Mouse (Mus musculus): Measurements from ENCODE around the gene Nmb.

The Nmb gene

DNA sequence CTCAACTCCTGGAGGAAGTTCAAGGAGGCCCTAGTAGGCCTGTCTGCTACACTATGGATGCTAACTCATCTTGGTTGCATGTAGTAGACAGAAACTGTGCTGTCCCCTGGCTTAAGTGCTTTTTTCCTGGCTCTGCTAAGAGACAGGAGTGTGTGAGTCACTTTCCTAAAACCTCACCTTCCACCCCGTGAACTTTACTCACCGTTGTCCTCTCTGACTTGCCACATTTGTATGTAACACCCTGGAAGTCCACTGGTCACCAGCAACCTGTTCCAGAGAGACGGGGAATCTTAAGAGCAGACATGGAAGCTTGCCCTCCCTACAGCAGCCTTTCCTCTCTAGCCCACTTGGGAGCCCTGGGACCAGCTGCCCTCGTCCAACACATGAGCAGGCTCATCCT is 7.2 kb downstream of the Nmb start:
- DNase-seq, result no peak

DNA sequence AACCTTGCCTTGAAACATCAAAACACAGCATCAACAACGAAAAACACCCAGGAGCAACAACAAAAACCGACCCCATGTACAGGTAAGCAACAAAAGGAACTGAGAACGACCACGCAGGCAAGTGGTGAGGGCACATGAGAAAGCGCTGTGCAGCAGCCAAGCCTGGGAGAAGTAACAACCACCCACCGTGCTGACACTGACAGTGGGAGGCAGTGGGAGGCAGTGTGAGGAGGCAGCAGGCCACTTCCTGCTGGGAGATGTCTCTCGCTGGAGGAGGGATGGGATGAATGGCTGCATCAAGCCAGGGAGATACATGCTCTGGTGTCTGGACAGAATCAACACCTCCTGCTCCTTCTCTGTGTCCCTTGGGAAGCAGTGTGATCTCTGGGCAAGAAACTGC is 7.7 kb downstream of the Nmb start:
- no peak for DNase-seq

DNA sequence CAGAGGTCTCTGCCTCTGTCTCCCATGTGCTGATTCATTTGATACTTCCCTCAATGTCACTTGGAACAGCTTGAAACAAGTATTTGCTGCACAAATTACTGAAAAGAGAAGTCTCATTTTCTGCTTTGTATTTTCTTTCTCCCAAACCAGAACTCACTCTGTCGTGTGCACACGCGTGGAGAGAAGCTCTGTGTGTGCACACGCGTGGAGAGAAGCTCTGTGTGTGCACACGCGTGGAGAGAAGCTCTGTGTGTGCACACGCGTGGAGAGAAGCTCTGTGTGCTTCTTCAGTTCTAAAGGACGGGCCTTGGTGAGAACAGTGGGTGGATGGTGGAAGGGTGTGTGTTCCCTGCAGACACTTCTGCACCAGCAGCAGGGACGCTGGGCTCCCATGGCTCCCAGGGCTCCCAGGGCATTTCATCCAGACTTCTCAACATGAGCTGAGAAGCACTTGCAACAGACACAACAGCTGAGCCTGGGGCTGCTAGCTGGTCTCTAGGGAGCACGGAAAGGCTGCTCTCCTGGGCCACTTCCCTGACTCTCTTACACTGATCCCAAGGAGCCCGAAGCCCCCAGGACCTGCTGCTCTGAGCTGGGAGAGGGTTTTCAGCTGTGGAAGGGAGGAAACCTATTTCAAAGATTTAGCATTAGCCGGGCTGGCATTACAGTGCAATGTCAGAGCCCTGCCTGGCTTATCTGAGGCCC is 9.9 kb downstream of the Nmb start:
- DNase-seq, result peak; percentile 91

GRCm38 (mm10) chr7:80894196-80894595 is 10.7 kb downstream of the Nmb start:
- DNase-seq, result no peak

DNA sequence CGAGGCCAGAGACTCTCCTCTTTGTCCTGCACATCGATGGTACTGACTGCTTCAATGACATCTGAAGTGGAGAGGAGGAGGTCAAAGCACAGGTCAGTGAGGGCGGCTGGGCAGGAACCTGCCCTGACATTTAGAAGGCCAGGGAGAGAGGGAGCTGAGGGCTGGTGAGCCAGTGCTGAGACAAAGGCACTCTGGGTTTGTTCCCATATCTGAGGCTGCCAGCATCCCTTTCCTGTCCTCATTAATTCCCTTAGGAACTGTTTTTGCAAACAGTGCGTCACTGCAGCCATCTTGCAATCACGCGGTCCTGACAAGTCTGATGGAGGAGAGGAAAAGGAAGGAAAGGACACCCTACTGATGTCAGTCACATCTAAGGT is 11.1 kb downstream of the Nmb start:
- peak; percentile 95 for DNase-seq

DNA sequence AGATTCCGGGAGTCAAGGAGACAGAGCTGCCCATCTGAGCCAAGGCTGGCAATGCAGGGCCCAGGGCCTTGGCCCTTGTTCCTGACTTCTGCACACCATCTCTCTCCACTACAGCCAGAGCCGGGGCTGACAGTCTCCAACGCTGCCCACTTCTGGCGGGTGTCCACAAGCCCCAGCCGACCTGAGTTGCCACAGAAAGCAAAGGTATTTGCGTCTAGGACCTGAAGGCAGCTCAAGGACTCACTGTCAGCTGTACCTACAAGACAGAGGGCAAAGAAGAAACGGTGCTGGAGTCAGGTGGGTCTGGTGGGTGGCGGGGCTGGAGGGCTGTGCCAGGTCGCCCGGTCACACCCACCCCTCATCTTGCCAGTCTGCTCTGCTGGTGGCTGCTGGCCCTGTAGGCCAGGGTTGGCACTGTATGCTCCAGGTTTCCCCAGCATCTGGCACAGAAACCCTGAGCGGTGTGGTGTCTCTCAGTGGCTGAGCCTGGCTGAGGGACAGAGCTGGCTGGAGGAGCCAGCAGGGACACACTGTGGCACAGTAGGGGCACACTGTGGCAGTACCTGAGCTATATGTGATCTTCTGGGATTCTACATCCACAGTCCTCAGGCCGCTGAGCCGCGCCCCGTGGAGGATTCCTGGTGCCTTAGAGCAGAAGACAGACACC is 11.7 kb downstream of the Nmb start:
- DNase-seq, result peak; percentile 88

DNA sequence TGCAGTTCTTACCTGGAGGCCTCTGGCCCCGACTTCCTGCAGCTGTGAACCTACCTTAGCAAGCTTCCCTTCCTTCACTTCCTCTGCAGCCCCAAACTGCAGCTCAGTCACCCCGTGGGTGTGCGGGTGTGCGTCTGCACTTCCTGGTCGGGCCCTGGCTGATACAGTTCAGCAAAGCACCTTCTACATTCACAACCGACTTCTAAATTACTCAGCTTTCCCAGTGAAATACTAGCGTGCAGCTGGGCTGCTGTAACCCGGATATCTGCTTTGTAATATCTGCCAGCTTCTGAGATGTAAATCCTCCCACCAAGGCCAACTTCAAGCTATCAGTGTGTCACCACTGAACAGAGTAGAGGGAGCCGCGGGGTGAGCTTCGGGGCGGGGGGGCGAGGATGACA is 15.0 kb downstream of the Nmb start:
- DNase-seq, result peak; percentile 92

- peak; percentile 96 for DNase-seq
These were observed 15.8 kb downstream of the Nmb start for GRCm38 (mm10) chr7:80889021-80889511.

DNA sequence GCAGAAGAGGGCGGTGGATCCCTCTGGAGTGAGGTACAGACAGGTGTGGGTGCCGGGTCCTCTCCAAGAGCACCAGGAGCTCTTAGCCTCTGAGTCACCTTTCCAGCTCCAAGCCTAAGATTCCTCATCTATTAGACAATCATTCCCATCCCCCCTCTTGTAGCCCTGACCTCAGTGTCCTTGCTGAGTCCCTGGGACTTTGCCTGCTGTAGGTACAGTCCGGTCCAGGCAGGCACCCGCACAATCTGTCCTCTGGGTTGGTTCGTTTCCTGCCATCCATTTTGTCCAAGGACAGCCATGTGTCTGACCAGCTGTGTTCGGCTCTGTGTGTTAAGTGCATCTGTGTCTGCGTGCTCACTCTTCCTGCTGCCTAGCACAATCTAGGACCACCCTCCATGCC is 16.3 kb downstream of the Nmb start:
- peak; percentile 90 for DNase-seq

GRCm38 (mm10) chr7:80885666-80886065 is 19.2 kb downstream of the Nmb start:
- no peak for DNase-seq

DNA sequence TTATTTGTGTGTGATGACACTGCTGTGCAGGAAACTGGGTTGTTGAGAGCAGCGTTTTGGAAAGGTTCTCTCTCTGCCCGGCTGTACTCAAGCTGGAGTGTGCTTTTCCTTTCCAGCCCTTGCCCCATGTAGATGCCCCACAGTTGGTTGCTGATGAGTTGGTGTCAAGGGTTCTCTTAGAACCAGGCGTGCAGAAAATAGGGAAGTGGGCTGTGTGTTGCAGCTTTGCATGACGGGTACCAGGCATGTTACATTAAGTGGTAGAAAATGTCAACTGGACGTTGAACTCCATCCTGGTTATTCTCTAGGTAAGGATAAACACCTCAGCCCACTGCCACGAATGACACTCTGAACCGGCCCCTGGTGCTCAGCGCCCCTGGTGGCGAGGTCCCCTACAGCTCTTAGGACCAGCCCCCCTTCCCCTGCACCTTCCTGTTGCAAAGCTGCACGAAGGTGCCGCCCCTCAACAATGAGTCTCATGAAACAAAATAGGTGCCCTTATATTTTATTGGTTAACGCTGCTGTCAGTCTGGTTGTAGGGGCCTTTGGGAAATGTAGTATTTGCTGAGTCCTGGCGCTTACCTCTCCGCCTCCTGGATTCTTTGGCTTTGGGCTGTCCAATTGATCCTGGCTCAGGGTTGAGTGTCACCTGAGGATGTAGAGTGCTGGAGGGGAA is 21.9 kb downstream of the Nmb start:
- peak; percentile 95 for DNase-seq

GRCm38 (mm10) chr7:80875727-80876126 is 29.1 kb downstream of the Nmb start:
- no peak for DNase-seq

DNA sequence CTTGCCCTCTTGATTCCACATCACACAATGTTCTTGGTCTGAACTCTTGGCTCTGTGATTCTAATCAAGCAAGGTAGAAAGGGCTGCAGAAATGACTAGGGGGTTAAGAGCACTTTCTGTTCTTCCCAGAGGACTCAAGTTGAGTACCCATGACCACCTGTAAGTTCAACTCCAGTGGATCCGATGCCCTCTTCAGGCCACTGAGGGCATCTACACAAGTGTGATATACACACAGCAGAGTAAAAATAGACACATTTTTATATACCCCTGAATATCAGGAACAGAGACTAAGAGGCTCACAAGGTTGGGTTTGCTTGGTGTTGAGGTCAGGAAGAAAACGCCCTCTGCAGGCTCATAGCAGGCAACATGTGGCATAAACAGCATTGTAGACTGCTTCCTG is 31.2 kb downstream of the Nmb start:
- DNase-seq, result no peak

GRCm38 (mm10) chr7:80873038-80873437 is 31.8 kb downstream of the Nmb start:
- DNase-seq, result no peak

GRCm38 (mm10) chr7:80868686-80869085 is 36.2 kb downstream of the Nmb start:
- no peak for DNase-seq

- DNase-seq, result no peak
These were observed 38.2 kb downstream of the Nmb start for GRCm38 (mm10) chr7:80866514-80867147.

DNA sequence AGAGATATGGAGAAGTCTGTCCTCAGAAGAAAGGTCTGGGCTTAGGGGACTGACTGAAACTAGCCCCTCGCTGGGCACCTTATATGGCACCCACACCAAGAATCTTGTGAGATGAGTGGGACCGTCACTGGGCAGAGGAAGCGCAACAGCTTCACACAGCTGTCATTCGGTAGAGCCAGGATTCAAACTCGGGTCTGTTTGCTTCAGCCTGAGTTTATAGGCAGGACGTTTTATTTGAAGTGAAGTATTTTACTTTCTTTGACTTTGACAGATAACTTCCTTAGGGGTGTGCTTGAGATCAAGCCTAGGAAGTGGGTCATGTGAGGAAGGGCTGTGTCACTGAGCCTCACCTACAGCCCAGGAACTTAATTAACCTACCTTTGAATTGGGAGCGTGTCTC is 39.4 kb downstream of the Nmb start:
- no peak for DNase-seq

DNA sequence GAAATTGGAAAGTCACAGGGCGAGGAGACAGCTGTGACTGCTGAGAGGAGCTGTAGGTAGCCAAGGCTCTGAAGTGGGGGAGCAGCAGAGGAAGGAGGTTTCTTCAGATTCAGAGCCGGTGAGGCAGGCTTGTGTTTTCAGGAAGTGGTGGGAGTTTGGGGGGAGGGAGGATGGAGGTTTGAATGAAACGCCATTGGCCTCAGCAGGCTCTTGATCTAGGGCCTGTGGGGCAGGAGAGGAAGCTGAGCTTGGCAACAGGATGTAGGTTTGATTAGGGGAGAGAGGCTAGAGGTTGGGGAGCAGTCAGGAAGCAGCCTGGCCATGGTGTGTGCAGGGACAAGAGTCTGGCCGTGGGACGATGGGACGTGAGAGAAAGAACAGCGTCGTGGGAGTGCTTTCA is 40.0 kb downstream of the Nmb start:
- DNase-seq, result peak; percentile 95

DNA sequence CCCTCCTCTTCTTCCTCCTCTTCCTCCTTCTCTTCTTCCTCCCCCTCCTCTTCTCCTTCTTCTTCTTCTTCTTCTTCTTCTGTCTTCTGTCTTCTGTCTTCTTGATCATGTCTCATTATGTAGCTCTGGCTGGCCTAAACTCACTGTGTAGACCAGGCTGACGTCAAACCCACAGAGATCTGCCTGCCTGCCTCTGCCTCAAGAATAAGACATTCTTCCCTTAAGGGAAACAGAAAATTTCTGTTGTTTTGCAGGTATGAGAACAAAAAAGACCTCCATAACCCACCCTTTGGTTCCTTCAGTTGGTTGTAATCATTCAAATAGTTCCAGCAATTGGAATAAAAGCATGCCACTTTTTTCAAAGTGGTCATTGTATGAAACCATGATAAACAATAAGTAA is 40.7 kb downstream of the Nmb start:
- DNase-seq, result no peak

- peak; percentile 86 for DNase-seq
These were observed 41.4 kb downstream of the Nmb start for GRCm38 (mm10) chr7:80863520-80863919.

DNA sequence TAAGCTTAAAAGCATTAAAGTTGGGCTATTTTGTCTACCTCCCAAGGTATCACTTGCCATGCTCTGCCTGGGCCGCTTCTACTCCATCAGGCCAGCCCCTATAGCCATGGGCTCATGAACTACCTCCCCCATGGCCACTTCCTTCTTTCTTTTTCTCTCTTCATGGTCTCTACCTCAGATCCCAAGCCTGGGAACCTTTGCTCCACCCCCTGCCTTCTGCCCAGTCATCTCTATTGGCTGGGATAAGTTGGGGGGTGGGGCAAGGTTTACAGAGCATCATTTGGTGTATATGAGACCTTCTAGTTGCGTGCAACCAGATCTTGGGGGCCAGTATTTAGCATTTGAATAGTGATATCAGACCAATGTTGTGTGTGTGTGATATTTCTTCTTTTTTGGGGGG is 42.4 kb downstream of the Nmb start:
- DNase-seq, result no peak

- DNase-seq, result peak; percentile 100
These were observed 44.1 kb downstream of the Nmb start, which contains the start of gene Zscan2 for GRCm38 (mm10) chr7:80860729-80861274. Gene Zscan2, plus strand, starts transcription at chr7:80860920.

DNA sequence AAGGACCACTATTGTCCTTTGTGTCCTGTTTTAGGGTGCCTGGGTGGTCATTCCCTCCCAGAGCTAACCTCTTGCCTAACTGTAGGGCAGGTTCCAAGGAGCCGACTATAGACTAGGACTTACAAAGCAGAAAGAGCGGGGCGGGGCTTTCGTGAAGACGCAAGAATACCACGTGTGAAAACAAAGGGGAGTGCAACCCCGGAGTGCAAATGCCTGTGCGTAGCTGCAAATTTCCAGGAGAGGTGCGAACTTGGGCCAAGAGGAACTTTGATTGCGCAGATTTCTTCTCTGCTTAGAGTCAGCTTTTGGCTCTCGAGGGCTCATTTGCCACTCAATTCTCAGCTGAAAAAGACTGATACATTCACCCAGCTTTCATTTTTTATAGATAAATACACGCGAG is 44.6 kb downstream of the Nmb start:
- DNase-seq, result peak; percentile 97
